8 mouse cellular contexts compared by ENCODE assay signal in genomic region chr9:40636054-40636453, GRCm38 (mm10). TPM values are rescaled to one million over a fixed set of nuclear protein-coding genes. Genes with fewer than 3 reads are reported as not detected.
DNase-seq lines count a peak whose midpoint lies in the region; ATAC-seq lines count a peak whose summit lies in the region.

No protein-coding gene starts in this region.

- H3K36me3 ChIP-seq in midbrain, embryonic 14.5 days (ENCODE audit: control insufficient read depth, insufficient read depth, low read length), result no peaks in the 10 kb centered on the region
- no peaks in the 10 kb centered on the region for H3K36me3 ChIP-seq in midbrain, embryonic 13.5 days
- no peaks in the 10 kb centered on the region for H3K36me3 ChIP-seq in neural tube, embryonic 15.5 days

- H3K4me1 ChIP-seq in midbrain, embryonic 14.5 days (ENCODE audit: control insufficient read depth, insufficient read depth, low read length), result peaks cover 20% of the 10 kb centered on the region
- peaks cover 21% of the 10 kb centered on the region for H3K4me1 ChIP-seq in midbrain, embryonic 13.5 days (replicated peaks)
- peaks cover 22% of the 10 kb centered on the region for H3K4me1 ChIP-seq in neural tube, embryonic 15.5 days

- H3K4me2 ChIP-seq in midbrain, embryonic 14.5 days (ENCODE audit: low read length), result no peak overlapping the region
- no peak overlapping the region for H3K4me2 ChIP-seq in midbrain, embryonic 13.5 days (replicated peaks)
- H3K4me2 ChIP-seq in neural tube, embryonic 15.5 days, result no peak overlapping the region

- H3K27me3 ChIP-seq in midbrain, embryonic 14.5 days (ENCODE audit: control insufficient read depth, insufficient read depth, low read length), result no peaks in the 10 kb centered on the region
- no peaks in the 10 kb centered on the region for H3K27me3 ChIP-seq in midbrain, embryonic 13.5 days
- H3K27me3 ChIP-seq in neural tube, embryonic 15.5 days (replicated peaks), result no peaks in the 10 kb centered on the region

- H3K4me3 ChIP-seq in midbrain, embryonic 14.5 days (replicated peaks; ENCODE audit: low read depth, low read length), result no peak overlapping the region
- no peak overlapping the region for H3K4me3 ChIP-seq in midbrain, embryonic 13.5 days (replicated peaks)
- no peak overlapping the region for H3K4me3 ChIP-seq in neural tube, embryonic 15.5 days (replicated peaks)

- no peaks in the 10 kb centered on the region for H3K9me3 ChIP-seq in midbrain, embryonic 14.5 days (ENCODE audit: control insufficient read depth, low read length)
- no peaks in the 10 kb centered on the region for H3K9me3 ChIP-seq in midbrain, embryonic 13.5 days
- H3K9me3 ChIP-seq in neural tube, embryonic 15.5 days (replicated peaks), result no peaks in the 10 kb centered on the region

- ATAC-seq in midbrain, embryonic 14.5 days (ENCODE audit: low FRiP score, low TSS enrichment), result no peak
- ATAC-seq in midbrain, embryonic 13.5 days, result no peak
- peak; percentile 24; the same call in 1 of the 2 replicates for ATAC-seq in neural tube, embryonic 15.5 days (ENCODE audit: low FRiP score)

- WGBS in midbrain, embryonic 14.5 days, result 17% methylated on average over 2 of the region's 2 CpGs
- WGBS in midbrain, embryonic 13.5 days, result 19% methylated on average over 2 of the region's 2 CpGs
- 17% methylated on average over 2 of the region's 2 CpGs for WGBS in neural tube, embryonic 15.5 days

- H3K9ac ChIP-seq in midbrain, embryonic 14.5 days (replicated peaks; ENCODE audit: low read length), result no peak overlapping the region
- no peak overlapping the region for H3K9ac ChIP-seq in midbrain, embryonic 13.5 days (replicated peaks)
- no peak overlapping the region for H3K9ac ChIP-seq in neural tube, embryonic 15.5 days (replicated peaks)

- H3K27ac ChIP-seq in midbrain, embryonic 14.5 days (replicated peaks; ENCODE audit: low read depth, low read length), result no peak overlapping the region
- H3K27ac ChIP-seq in midbrain, embryonic 13.5 days, result no peak overlapping the region
- H3K27ac ChIP-seq in neural tube, embryonic 15.5 days (replicated peaks), result no peak overlapping the region

- peak; percentile 84 for DNase-seq in midbrain, embryonic 14.5 days
- DNase-seq in ZHBTc4 (ENCODE audit: low read depth, low spot score), result peak; percentile 59
- peak; percentile 74 to 86 for DNase-seq in cerebellum, postnatal 36 days
- DNase-seq in heart, postnatal 4 days, result peak; percentile 80
- DNase-seq in left cerebral cortex, postnatal 4 days, result peak; percentile 68
- DNase-seq in thymus, postnatal 36 days, result peak; percentile 23 to 29

- intact Hi-C loops in left cerebral cortex, postnatal 4 days (cut with DNase I), result loop anchor here (5.0 kb wide), 2 partner anchors 51 to 116 kb away; partner anchors contain the start of gene Clmp

RNA-seq across cellular contexts. Expression of gene Gm21915, which starts 34.4 kb away (rescaled TPM):
- not detected in 2 replicates for polyA plus RNA-seq in midbrain, embryonic 14.5 days (2014; fragmentation: Nextera tagmentation; extraction: Ambion mirVana)
- not detected in 2 replicates for polyA plus RNA-seq in midbrain, embryonic 13.5 days (2015; fragmentation: Nextera tagmentation; extraction: Ambion mirVana)
- not detected for total RNA-seq in heart, postnatal 4 days (2021)
- total RNA-seq in left cerebral cortex, postnatal 4 days (2021), result not detected
- polyA plus RNA-seq in neural tube, embryonic 15.5 days (2015; fragmentation: Nextera tagmentation; extraction: Ambion mirVana), result not detected in 2 replicates

RNA-seq across cellular contexts. Expression of gene Clmp, which starts 49.7 kb away (rescaled TPM):
- polyA plus RNA-seq in midbrain, embryonic 14.5 days (2014; fragmentation: Nextera tagmentation; extraction: Ambion mirVana), result 57.4 and 60.2 TPM in 2 replicates
- polyA plus RNA-seq in midbrain, embryonic 13.5 days (2015; fragmentation: Nextera tagmentation; extraction: Ambion mirVana), result 43.6 and 45.8 TPM in 2 replicates
- total RNA-seq in heart, postnatal 4 days (2021), result 10 to 100 TPM in 1 of 2 experiments, 1 to 10 TPM in 1; 9.5 to 10.6 TPM
- total RNA-seq in left cerebral cortex, postnatal 4 days (2021), result 100 to 1,000 TPM; 116 to 135 TPM
- polyA plus RNA-seq in neural tube, embryonic 15.5 days (2015; fragmentation: Nextera tagmentation; extraction: Ambion mirVana), result 41.7 and 51.2 TPM in 2 replicates

Comparison
In these comparisons a context has a peak if more than half of its experiments do, and no peak if none do; other contexts are left out.
1. DNase-seq: peak in every context shown above with its lines; median percentile 84 in midbrain, embryonic 14.5 days; 80 in cerebellum, postnatal 36 days; 80 in heart, postnatal 4 days; 68 in left cerebral cortex, postnatal 4 days; 59 in ZHBTc4; 26 in thymus, postnatal 36 days.